Mouse (Mus musculus): ENCODE data around the gene Nmnat2. TPM values are rescaled to one million over a fixed set of nuclear protein-coding genes. Genes with fewer than 3 reads are reported as not detected.
A peak's percentile ranks its signal among the peaks of the same experiment; 100 is the strongest.

Gene Nmnat2
- polyA plus RNA-seq, 1 experiment from 2014 or later, result 4.7 TPM

- Histone ChIP-seq H3K9me3 (no peaks in the 10 kb centered on the region), H3K27ac (replicated peaks) (no peak overlapping the region), H3K27me3 (replicated peaks; ENCODE audit: low read depth, poor library complexity, severe bottlenecking) (peaks cover 36% of the 10 kb centered on the region), H3K4me3 (no peak overlapping the region), H3K36me3 (replicated peaks) (no peaks in the 10 kb centered on the region), H3K4me1 (peaks cover 50% of the 10 kb centered on the region)
- 16% methylated on average over 7 of the region's 7 CpGs for WGBS
- DNase-seq (ENCODE audit: low spot score), result no peak
Measured at GRCm38 (mm10) chr1:153053619-153054018, 98.8 kb downstream of the Nmnat2 start.

- peak overlapping the region; percentile 75 for H3K27ac ChIP-seq (replicated peaks)
- 16% methylated on average over 11 of the region's 11 CpGs for WGBS
- DNase-seq (ENCODE audit: low spot score), result no peak
- H3K4me3 ChIP-seq, result no peak overlapping the region
- H3K27me3 ChIP-seq (replicated peaks; ENCODE audit: low read depth, poor library complexity, severe bottlenecking), result peaks cover 36% of the 10 kb centered on the region
- H3K4me1 ChIP-seq, result peaks cover 49% of the 10 kb centered on the region
- no peaks in the 10 kb centered on the region for H3K9me3 ChIP-seq
- H3K36me3 ChIP-seq (replicated peaks), result no peaks in the 10 kb centered on the region
Measured at GRCm38 (mm10) chr1:153054112-153054821, 99.5 kb downstream of the Nmnat2 start.

DNA sequence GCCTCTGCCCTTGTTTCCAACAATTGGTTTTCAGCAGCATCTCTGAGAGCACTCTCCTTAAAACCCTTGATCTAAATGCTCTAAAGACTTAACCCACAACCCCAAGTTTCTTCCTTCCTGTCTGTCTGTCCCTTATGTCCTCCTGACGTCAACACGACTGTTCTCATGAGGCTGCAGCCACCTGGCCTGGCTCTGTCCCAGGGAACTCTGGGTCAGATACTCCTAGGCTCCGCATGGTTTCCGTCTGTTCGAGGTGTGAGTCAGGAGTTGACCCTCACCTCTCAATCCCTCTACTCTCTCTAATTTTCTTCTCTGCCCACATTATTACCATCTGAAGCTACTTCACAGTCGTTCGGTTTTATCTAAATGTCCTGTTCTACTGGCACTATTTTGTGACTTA is 103.5 kb downstream of the Nmnat2 start:
- Histone ChIP-seq H3K9me3 (no peaks in the 10 kb centered on the region), H3K4me3 (no peak overlapping the region), H3K4me1 (peaks cover 21% of the 10 kb centered on the region), H3K36me3 (replicated peaks) (no peaks in the 10 kb centered on the region), H3K27ac (replicated peaks) (no peak overlapping the region), H3K27me3 (replicated peaks; ENCODE audit: low read depth, poor library complexity, severe bottlenecking) (peaks cover 14% of the 10 kb centered on the region; the same call in 1 of the 2 replicates)
- DNase-seq (ENCODE audit: low spot score), result no peak
- WGBS, result 75% methylated on average over 7 of the region's 7 CpGs

DNA sequence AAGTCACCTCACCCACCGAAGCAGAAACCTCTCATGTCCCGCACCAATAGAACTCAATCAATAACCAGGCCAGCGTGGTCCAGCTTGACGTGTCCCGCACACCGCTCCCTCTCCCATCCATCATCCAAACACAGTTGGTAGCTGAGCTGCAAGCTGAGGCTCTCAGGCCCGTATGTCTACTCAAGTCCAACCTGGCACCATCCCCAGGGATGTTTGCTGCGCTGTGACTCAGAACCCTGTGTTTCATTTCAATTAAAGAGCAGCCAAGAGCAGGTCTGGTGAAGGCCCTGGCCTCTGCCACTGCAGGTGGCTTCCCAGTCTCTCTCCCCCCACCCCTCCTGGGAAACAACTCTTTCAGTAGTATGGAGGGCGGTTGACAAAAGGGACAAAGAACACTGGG is 104.8 kb downstream of the Nmnat2 start:
- H3K4me3 ChIP-seq, result no peak overlapping the region
- H3K36me3 ChIP-seq (replicated peaks), result no peaks in the 10 kb centered on the region
- H3K27ac ChIP-seq (replicated peaks), result no peak overlapping the region
- peaks cover 8% of the 10 kb centered on the region for H3K4me1 ChIP-seq
- DNase-seq (ENCODE audit: low spot score), result no peak
- H3K27me3 ChIP-seq (replicated peaks; ENCODE audit: low read depth, poor library complexity, severe bottlenecking), result 0 out of 2 replicates have a peak, but pooled peaks cover 14% of the 10 kb centered on the region
- H3K9me3 ChIP-seq, result no peaks in the 10 kb centered on the region
- WGBS, result 84% methylated on average over 9 of the region's 9 CpGs

GRCm38 (mm10) chr1:153062547-153062946 is 107.8 kb downstream of the Nmnat2 start:
- no peak for DNase-seq (ENCODE audit: low spot score)
- Histone ChIP-seq H3K9me3 (no peaks in the 10 kb centered on the region), H3K4me1 (peaks cover 14% of the 10 kb centered on the region), H3K27ac (replicated peaks) (peak overlapping the region; percentile 35; the same call in 1 of the 2 replicates), H3K36me3 (replicated peaks) (no peaks in the 10 kb centered on the region), H3K27me3 (replicated peaks; ENCODE audit: low read depth, poor library complexity, severe bottlenecking) (no peaks in the 10 kb centered on the region), H3K4me3 (no peak overlapping the region)
- 62% methylated on average over 7 of the region's 7 CpGs for WGBS

- 73% methylated on average over 9 of the region's 9 CpGs for WGBS
- DNase-seq (ENCODE audit: low spot score), result no peak
- Histone ChIP-seq H3K9me3 (no peaks in the 10 kb centered on the region), H3K27me3 (replicated peaks; ENCODE audit: low read depth, poor library complexity, severe bottlenecking) (0 out of 2 replicates have a peak, but pooled peaks cover 2% of the 10 kb centered on the region), H3K4me1 (peaks cover 11% of the 10 kb centered on the region), H3K4me3 (no peak overlapping the region), H3K27ac (replicated peaks) (no peak overlapping the region), H3K36me3 (replicated peaks) (no peaks in the 10 kb centered on the region)
Measured at GRCm38 (mm10) chr1:153064784-153065390, 110.1 kb downstream of the Nmnat2 start.

DNA sequence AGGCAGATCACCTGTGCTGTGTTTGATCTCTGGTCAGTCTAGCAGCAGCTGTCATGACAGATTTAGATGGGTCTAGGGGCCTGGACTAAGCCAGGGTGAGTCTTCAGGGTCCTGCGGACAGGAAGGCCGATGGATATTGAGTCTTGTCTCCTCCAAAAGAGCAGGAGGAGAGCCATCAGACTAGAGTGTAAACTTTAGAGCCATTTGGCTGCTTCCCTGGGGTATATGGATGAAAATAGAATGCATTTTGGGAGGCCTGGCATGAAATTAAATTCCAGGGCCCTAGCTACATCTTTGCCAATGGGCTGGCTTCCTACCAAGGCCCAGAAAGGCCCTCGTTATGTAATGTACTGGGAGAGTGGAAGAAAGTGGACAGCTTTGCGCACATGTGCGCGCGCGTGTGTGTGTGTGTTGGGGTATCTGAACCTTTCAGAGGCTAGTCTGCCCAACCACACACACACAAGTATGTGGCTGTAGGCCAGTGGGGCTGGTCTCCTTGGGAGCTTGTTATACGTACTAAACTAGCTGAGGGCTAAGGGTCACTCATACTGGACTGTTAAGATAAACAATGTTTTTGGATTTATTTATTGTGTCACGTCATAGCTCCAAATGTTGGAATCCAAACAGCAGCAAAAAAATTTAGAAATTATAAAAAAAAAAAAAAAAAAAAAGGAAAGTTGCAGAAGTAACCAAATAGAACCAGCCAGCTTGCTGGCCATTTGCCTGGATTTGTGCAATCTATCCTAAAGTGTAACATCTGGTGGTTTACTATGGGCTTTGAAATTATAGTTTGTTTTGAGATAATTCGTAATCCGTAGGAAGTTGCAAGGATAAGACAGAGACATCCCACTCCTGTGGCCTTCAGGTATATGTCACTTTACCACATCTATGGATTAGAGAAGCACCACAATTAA is 110.9 kb downstream of the Nmnat2 start:
- 89% methylated on average over 12 of the region's 12 CpGs for WGBS
- H3K9me3 ChIP-seq, result no peaks in the 10 kb centered on the region
- no peaks in the 10 kb centered on the region for H3K36me3 ChIP-seq (replicated peaks)
- H3K27ac ChIP-seq (replicated peaks), result no peak overlapping the region
- H3K27me3 ChIP-seq (replicated peaks; ENCODE audit: low read depth, poor library complexity, severe bottlenecking), result peaks cover 9% of the 10 kb centered on the region
- DNase-seq (ENCODE audit: low spot score), result no peak
- no peak overlapping the region for H3K4me3 ChIP-seq
- peaks cover 11% of the 10 kb centered on the region for H3K4me1 ChIP-seq

DNA sequence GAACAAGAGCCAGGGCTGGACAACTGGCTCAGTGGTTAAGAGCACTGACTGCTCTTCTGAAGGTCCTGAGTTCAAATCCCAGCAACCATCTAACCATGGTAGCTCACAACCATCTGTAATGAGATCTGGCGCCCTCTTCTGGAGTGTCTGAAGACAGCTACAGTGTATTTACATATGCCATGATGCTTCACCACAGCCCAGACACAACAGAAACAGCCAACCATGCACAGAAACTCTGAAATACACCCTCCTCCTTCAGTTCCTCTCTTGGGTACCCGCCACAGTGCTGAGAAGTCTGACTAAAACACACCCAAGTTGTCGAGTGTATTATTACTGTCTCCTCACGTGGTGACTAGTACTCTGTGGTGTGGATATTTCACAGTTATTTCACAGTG is 111.6 kb downstream of the Nmnat2 start:
- Histone ChIP-seq H3K27ac (replicated peaks) (no peak overlapping the region), H3K4me3 (no peak overlapping the region), H3K36me3 (replicated peaks) (no peaks in the 10 kb centered on the region), H3K27me3 (replicated peaks; ENCODE audit: low read depth, poor library complexity, severe bottlenecking) (peaks cover 15% of the 10 kb centered on the region), H3K4me1 (peaks cover 11% of the 10 kb centered on the region), H3K9me3 (no peaks in the 10 kb centered on the region)
- WGBS, result 78% methylated on average over 4 of the region's 4 CpGs
- no peak for DNase-seq (ENCODE audit: low spot score)

DNA sequence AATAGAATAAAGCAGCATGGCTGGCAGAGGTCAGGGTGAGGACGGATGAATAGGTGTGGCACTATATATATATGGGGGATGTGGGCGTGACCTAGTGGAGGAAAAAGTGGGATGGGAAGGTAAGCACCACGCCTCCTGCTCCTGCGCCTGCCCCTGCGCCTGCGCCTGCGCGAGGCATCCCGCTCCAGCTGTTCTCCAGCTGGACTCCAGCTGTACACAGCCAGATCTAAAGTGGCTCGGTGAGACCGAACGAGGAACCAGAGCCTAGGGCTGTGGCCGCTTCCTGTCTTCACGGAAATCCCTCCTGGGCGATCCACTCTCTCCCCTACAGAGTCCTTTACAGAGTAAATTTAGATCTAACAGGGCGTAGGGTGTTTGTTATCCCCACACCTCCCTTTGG is 116.8 kb downstream of the Nmnat2 start:
- peaks cover 30% of the 10 kb centered on the region for H3K4me1 ChIP-seq
- H3K36me3 ChIP-seq (replicated peaks), result no peaks in the 10 kb centered on the region
- H3K4me3 ChIP-seq, result peak overlapping the region; percentile 35
- H3K27me3 ChIP-seq (replicated peaks; ENCODE audit: low read depth, poor library complexity, severe bottlenecking), result peaks cover 64% of the 10 kb centered on the region
- DNase-seq (ENCODE audit: low spot score), result peak; percentile 67
- no peaks in the 10 kb centered on the region for H3K9me3 ChIP-seq
- WGBS, result 32% methylated on average over 16 of the region's 16 CpGs
- no peak overlapping the region for H3K27ac ChIP-seq (replicated peaks)

GRCm38 (mm10) chr1:153071995-153072394 is 117.2 kb downstream of the Nmnat2 start:
- Histone ChIP-seq H3K4me1 (peaks cover 30% of the 10 kb centered on the region), H3K36me3 (replicated peaks) (no peaks in the 10 kb centered on the region), H3K27ac (replicated peaks) (no peak overlapping the region), H3K27me3 (replicated peaks; ENCODE audit: low read depth, poor library complexity, severe bottlenecking) (peaks cover 68% of the 10 kb centered on the region), H3K4me3 (peak overlapping the region; percentile 35), H3K9me3 (no peaks in the 10 kb centered on the region)
- 35% methylated on average over 12 of the region's 12 CpGs for WGBS
- no peak for DNase-seq (ENCODE audit: low spot score)

- Histone ChIP-seq H3K4me1 (peaks cover 30% of the 10 kb centered on the region), H3K9me3 (no peaks in the 10 kb centered on the region), H3K27ac (replicated peaks) (no peak overlapping the region), H3K27me3 (replicated peaks; ENCODE audit: low read depth, poor library complexity, severe bottlenecking) (peaks cover 75% of the 10 kb centered on the region), H3K4me3 (0 out of 2 replicates have a peak overlapping the region, but pooled peaks have one; percentile 2), H3K36me3 (replicated peaks) (no peaks in the 10 kb centered on the region)
- 33% methylated on average over 10 of the region's 10 CpGs for WGBS
- DNase-seq (ENCODE audit: low spot score), result no peak
Measured at GRCm38 (mm10) chr1:153072711-153073110, 117.9 kb downstream of the Nmnat2 start.

GRCm38 (mm10) chr1:153073441-153073840 is 118.6 kb downstream of the Nmnat2 start:
- DNase-seq (ENCODE audit: low spot score), result no peak
- Histone ChIP-seq H3K36me3 (replicated peaks) (no peaks in the 10 kb centered on the region), H3K27ac (replicated peaks) (no peak overlapping the region), H3K9me3 (no peaks in the 10 kb centered on the region), H3K4me1 (peaks cover 30% of the 10 kb centered on the region), H3K4me3 (0 out of 2 replicates have a peak overlapping the region, but pooled peaks have one; percentile 21), H3K27me3 (replicated peaks; ENCODE audit: low read depth, poor library complexity, severe bottlenecking) (peaks cover 76% of the 10 kb centered on the region)
- 6% methylated on average over 9 of the region's 9 CpGs for WGBS
